Mouse (Mus musculus): ENCODE measurements around the gene Tex10. TPM values are rescaled to one million over a fixed set of nuclear protein-coding genes. Genes with fewer than 3 reads are reported as not detected.

Tex10 gene
- polyA plus RNA-seq (2015; fragmentation: Nextera tagmentation; extraction: Ambion mirVana) = 15.3 and 16.1 TPM in 2 replicates

GRCm38 (mm10) chr4:48472792-48473650 is at the start of gene Tex10:
Tex10 (minus strand) TSS chr4:48473459.

Other genes starting within 250 kb of the Tex10 start
- gene Erp44, start 193.9 kb downstream of the Tex10 start, polyA plus RNA-seq (2015; fragmentation: Nextera tagmentation; extraction: Ambion mirVana) = 41.1 and 48.7 TPM in 2 replicates
- gene Invs, start 193.7 kb downstream of the Tex10 start, polyA plus RNA-seq (2015; fragmentation: Nextera tagmentation; extraction: Ambion mirVana) = 2.8 and 3.3 TPM in 2 replicates
- 20.1 and 22.7 TPM in 2 replicates for gene Msantd3, start 66.5 kb upstream of the Tex10 start, polyA plus RNA-seq (2015; fragmentation: Nextera tagmentation; extraction: Ambion mirVana)
- gene Tmeff1, start 111.7 kb upstream of the Tex10 start, polyA plus RNA-seq (2015; fragmentation: Nextera tagmentation; extraction: Ambion mirVana) = 6.3 and 6.7 TPM in 2 replicates
- 193 and 213 TPM in 2 replicates for gene Cavin4, start 190.1 kb upstream of the Tex10 start, polyA plus RNA-seq (2015; fragmentation: Nextera tagmentation; extraction: Ambion mirVana)

Data from skeletal muscle tissue, postnatal 0 days (tissue).